In genomic region chr14:81957234-81957633, GRCm38 (mm10) we compare ENCODE assay signal across 23 mouse cellular contexts.
DNase-seq lines count a peak whose midpoint lies in the region; ATAC-seq lines count a peak whose summit lies in the region.
"Had no signal": no experiment of that assay in that cellular context is flagged by ENCODE, and none has a peak within 500 bp of the region (broad histone marks: within the 10 kb centered on the region; RNA-seq: fewer than 3 reads in every experiment).

No protein-coding gene starts in this region.

- H3K4me2 ChIP-seq in forebrain, embryonic 14.5 days (ENCODE audit: low read length): no peak overlapping the region
- H3K4me2 ChIP-seq: embryonic facial prominence, embryonic 12.5 days; heart, embryonic 11.5 days; heart, embryonic 15.5 days; hindbrain, embryonic 14.5 days; intestine, embryonic 15.5 days had no signal

- no peaks in the 10 kb centered on the region for H3K27me3 ChIP-seq in forebrain, embryonic 14.5 days (replicated peaks; ENCODE audit: control insufficient read depth, insufficient read depth, low read length)
- no peaks in the 10 kb centered on the region for H3K27me3 ChIP-seq in forebrain, embryonic 10.5 days (ENCODE audit: poor library complexity, severe bottlenecking)
- H3K27me3 ChIP-seq: CH12.LX; embryonic facial prominence, embryonic 12.5 days; heart, embryonic 15.5 days; intestine, embryonic 15.5 days; Patski had no signal

- no peaks in the 10 kb centered on the region for H3K4me1 ChIP-seq in forebrain, embryonic 14.5 days (ENCODE audit: control insufficient read depth, insufficient read depth, low read length)
- H3K4me1 ChIP-seq in forebrain, embryonic 10.5 days: no peaks in the 10 kb centered on the region
- H3K4me1 ChIP-seq: embryonic facial prominence, embryonic 12.5 days; heart, embryonic 15.5 days; intestine, embryonic 15.5 days had no signal

- no peaks in the 10 kb centered on the region for H3K36me3 ChIP-seq in forebrain, embryonic 14.5 days (ENCODE audit: control insufficient read depth, insufficient read depth, low read length)
- no peaks in the 10 kb centered on the region for H3K36me3 ChIP-seq in forebrain, embryonic 10.5 days (replicated peaks)
- H3K36me3 ChIP-seq: embryonic facial prominence, embryonic 12.5 days; heart, embryonic 15.5 days; intestine, embryonic 15.5 days had no signal

- peak; percentile 36 for DNase-seq in forebrain, embryonic 14.5 days (ENCODE audit: low spot score)
- no peak for DNase-seq in forebrain, embryonic 10.5 days (ENCODE audit: extremely low spot score, low spot score)
- peak; percentile 17 to 80 for DNase-seq in layer of hippocampus, adult 18-20 months (ENCODE audit: low spot score in 2 of 2)
- DNase-seq in layer of hippocampus, postnatal 25 days (ENCODE audit: extremely low spot score in 1 of 2, low spot score in 1 of 2): no peak
- peak; percentile 33 for DNase-seq in layer of hippocampus, adult 9-10 months (ENCODE audit: low spot score)
- peak; percentile 10 for DNase-seq in telencephalon, adult 2 months (ENCODE audit: low read depth, low spot score)
- no peak for DNase-seq in urinary bladder, postnatal 25 days (ENCODE audit: low spot score)
- no peak for DNase-seq in thymus, postnatal 25 days
- DNase-seq: adrenal gland, postnatal 14 days; cerebellum, adult 11 months; cerebellum, adult 8-10 months; cerebellum, postnatal 25 days; gastrocnemius, postnatal 10 days; heart, adult 18-20 months; heart, postnatal 14 days had no signal

- no peak overlapping the region for H3K9ac ChIP-seq in forebrain, embryonic 14.5 days (ENCODE audit: low read length)
- H3K9ac ChIP-seq: embryonic facial prominence, embryonic 12.5 days; heart, embryonic 15.5 days; hindbrain, embryonic 14.5 days; intestine, embryonic 15.5 days had no signal

- ATAC-seq in forebrain, embryonic 14.5 days: peak; percentile 40; the same call in 1 of the 2 replicates
- ATAC-seq: activated CD4-positive, CD25-positive, alpha-beta regulatory T cell, adult 4 months; intestine, embryonic 15.5 days; Patski had no signal

- no peak overlapping the region for H3K27ac ChIP-seq in forebrain, embryonic 14.5 days (ENCODE audit: low read depth, low read length)
- H3K27ac ChIP-seq in forebrain, embryonic 10.5 days: no peak overlapping the region
- H3K27ac ChIP-seq: embryonic facial prominence, embryonic 12.5 days; heart, embryonic 15.5 days; hindbrain, embryonic 14.5 days; intestine, embryonic 15.5 days had no signal

- H3K9me3 ChIP-seq in forebrain, embryonic 14.5 days (replicated peaks; ENCODE audit: control insufficient read depth, low read length): no peaks in the 10 kb centered on the region
- H3K9me3 ChIP-seq in forebrain, embryonic 10.5 days: no peaks in the 10 kb centered on the region
- H3K9me3 ChIP-seq: embryonic facial prominence, embryonic 12.5 days; heart, embryonic 15.5 days; intestine, embryonic 15.5 days had no signal

- H3K4me3 ChIP-seq in forebrain, embryonic 14.5 days (ENCODE audit: low read depth, low read length): no peak overlapping the region
- H3K4me3 ChIP-seq in forebrain, embryonic 10.5 days: no peak overlapping the region
- H3K4me3 ChIP-seq: embryonic facial prominence, embryonic 12.5 days; heart, embryonic 15.5 days; intestine, embryonic 15.5 days had no signal

Comparison
In these comparisons a context has a peak if more than half of its experiments do, and no peak if none do; other contexts are left out.
1. DNase-seq: peak in forebrain, embryonic 14.5 days (single experiment), layer of hippocampus, adult 18-20 months (2 of 2), layer of hippocampus, adult 9-10 months (single experiment) and telencephalon, adult 2 months (single experiment); none in forebrain, embryonic 10.5 days (single experiment), layer of hippocampus, postnatal 25 days (0 of 2), urinary bladder, postnatal 25 days (single experiment) and thymus, postnatal 25 days (single experiment).